Mouse (Mus musculus): Measurements from ENCODE around the gene Hist1h3e.

DNA sequence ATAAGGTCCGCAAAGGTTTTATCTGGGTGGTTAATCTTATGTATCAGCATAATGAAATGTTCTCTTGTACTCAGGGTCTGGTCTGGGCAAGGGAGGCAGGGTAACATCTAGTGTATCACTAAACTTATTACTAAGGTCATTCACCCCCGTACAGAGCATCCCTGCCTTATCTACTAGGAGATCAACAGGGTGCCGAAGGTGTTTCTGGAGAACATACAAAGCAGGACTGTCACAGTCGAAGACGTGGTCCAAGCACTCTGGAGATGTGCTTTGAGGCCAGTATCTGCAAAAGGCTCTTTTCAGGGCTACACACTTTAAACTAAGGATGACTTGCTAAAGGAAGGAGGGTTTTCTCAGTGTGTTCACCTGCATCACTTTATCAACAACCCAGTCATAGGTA is 15.5 kb downstream of the Hist1h3e start:
- TF ChIP-seq CTCF (IDR thresholded peaks at IDR 0.05) (no peak), EP300 (IDR thresholded peaks at IDR 0.05) (no peak)

Data from lung, postnatal 0 days (tissue).